Mouse (Mus musculus) ES-E14 (cell line): ENCODE data around the gene Otp.

Experiments
- HCFC1 ChIP-seq: IDR thresholded peaks from 2 replicates; pipeline ENCODE4 v1.6.1; 2012; ENCODE audit warnings: low read length, inconsistent platforms, borderline replicate concordance; ENCODE audit not compliant: insufficient read depth
- MAFK ChIP-seq: IDR thresholded peaks from 2 replicates; pipeline ENCODE4 v1.6.1; 2014; ENCODE audit warnings: mild to moderate bottlenecking, low read depth, low read length, inconsistent platforms; ENCODE audit not compliant: insufficient read depth
- ZC3H11A ChIP-seq: IDR thresholded peaks from 2 replicates; pipeline ENCODE4 v1.6.1; 2012; ENCODE audit warnings: low read depth, mild to moderate bottlenecking, inconsistent platforms, low read length, borderline replicate concordance

DNA sequence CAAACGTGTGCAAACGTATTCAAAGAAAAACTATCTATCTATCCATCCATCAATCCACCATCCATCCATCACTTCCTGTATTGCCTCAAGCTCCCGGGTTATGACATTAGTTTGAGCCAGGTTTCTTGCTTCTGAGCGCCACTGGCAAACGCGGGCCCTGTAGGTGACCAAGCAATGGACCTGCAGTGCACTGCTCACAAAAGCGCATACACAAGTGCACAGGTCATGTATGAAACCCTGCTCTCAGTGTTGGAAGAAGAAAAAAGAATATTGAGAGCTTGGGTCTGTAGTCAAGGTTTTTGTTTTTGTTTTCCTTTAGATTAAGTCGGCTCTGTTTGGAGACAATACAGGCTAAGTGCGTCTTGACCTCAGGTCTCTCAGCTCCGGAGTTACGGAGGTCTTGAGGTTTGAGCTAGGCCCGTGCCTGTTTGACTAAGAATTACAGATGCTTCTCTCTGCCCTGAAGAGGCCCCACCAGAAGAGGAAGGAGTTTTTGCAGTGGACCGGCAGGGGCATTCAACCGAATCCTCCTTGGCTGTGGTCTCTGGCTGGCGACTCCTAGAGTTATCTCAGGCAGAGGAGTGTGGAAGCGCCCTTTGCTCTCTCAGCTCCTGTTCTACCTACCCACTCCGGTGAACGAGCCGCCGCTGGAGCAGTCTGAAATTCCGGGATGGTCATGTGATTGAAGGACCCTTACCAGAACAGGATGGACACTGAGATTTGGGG, 4.8 kb upstream of the Otp start:
- TF ChIP-seq ZC3H11A (no peak), MAFK (no peak), HCFC1 (no peak)
